Mouse (Mus musculus) stomach, embryonic 14.5 days (tissue): Measurements from ENCODE around the gene Dnajc16. TPM values are rescaled to one million over a fixed set of nuclear protein-coding genes. Genes with fewer than 3 reads are reported as not detected.

ENCODE experiments used
- ATAC-seq: fragments of 200-750 bp; cut with Nextera tagmentation; 2 replicates; pipeline ENCODE4 v1.8.0; 2017; ENCODE audit warnings: low read depth, moderate TSS enrichment; ENCODE audit not compliant: insufficient number of reproducible peaks, insufficient read depth, low FRiP score
- H3K27ac ChIP-seq: fragments of 300-500 bp; sonication (generic); 2 replicates; pipeline ENCODE4 v1.5.1; 2014; ENCODE audit warnings: mild to moderate bottlenecking, low read length, moderate library complexity, mixed read lengths
- H3K27me3 ChIP-seq: fragments of 300-500 bp; sonication (generic); 2 replicates; pipeline ENCODE4 v1.6.1; 2014; ENCODE audit warnings: low read length, control low read depth, mixed read lengths; ENCODE audit not compliant: control insufficient read depth, insufficient read depth
- H3K36me3 ChIP-seq: fragments of 300-500 bp; sonication (generic); 2 replicates; pipeline ENCODE4 v1.6.1; 2014; ENCODE audit warnings: mild to moderate bottlenecking, control low read depth, low read length, moderate library complexity, mixed read lengths; ENCODE audit not compliant: control insufficient read depth, insufficient read depth
- H3K4me1 ChIP-seq: fragments of 300-500 bp; sonication (generic); 2 replicates; pipeline ENCODE4 v1.6.1; 2014; ENCODE audit warnings: low read length, control low read depth, mixed read lengths; ENCODE audit not compliant: control insufficient read depth, insufficient read depth
- H3K4me2 ChIP-seq: fragments of 300-500 bp; sonication (generic); replicated peaks from 2 replicates; pipeline ENCODE4 v1.6.1; 2014; ENCODE audit warnings: low read depth, low read length, control low read depth
- H3K4me3 ChIP-seq: fragments of 300-500 bp; sonication (generic); 2 replicates; pipeline ENCODE4 v1.5.1; 2014; ENCODE audit warnings: low read depth, low read length, control low read depth
- H3K9ac ChIP-seq: fragments of 300-500 bp; sonication (generic); replicated peaks from 2 replicates; pipeline ENCODE4 v1.6.1; 2014; ENCODE audit warnings: low read depth, mild to moderate bottlenecking, control low read depth, low read length, moderate library complexity, mixed read lengths
- H3K9me3 ChIP-seq: fragments of 300-500 bp; sonication (generic); 2 replicates; pipeline ENCODE4 v1.6.1; 2016; ENCODE audit warnings: low read depth, low read length, control low read depth; ENCODE audit not compliant: control insufficient read depth
- WGBS: fragments of 180-500 bp; shearing (Covaris S2); extraction: QIAGEN DNeasy Blood & Tissue Kit; methylation state at CpG from one replicate; pipeline ENCODE4 v1.1.7; 2014; 5-methylcytosine and 5-hydroxymethylcytosine counted together
- polyA plus RNA-seq: library from polyadenylated mRNA; unstranded; fragments of >200 nt; fragmentation: Nextera tagmentation; extraction: Ambion mirVana; gene quantifications from 2 replicates; pipeline ENCODE4 v1.2.1, GENCODE M21; 2014

Gene Dnajc16
- polyA plus RNA-seq, 1 experiment from 2014 or later = 3.7 TPM

DNA sequence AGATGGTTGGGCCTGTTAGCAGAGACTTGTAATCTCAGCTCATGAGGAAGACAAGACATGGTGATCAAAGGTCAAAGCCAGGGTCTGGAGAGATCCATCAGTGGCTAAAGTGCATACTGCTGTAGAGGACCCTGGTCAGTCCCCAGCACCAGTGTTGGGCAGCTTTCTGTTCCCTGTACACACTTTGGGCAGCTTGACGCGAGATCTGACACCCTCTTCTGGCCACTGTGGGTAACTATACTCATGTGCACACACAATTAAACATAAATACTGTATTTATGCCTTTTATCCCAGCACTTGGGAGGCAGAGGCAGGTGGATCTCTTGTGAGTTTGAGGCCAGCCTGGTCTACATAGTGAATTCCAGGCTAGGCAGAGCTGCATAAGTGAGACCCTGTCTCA, 20.2 kb upstream of the Dnajc16 start:
- WGBS = 97% methylated on average over 2 of the region's 2 CpGs
- Histone ChIP-seq H3K4me3 (no peak overlapping the region), H3K9ac (no peak overlapping the region), H3K9me3 (no peaks in the 10 kb centered on the region), H3K27ac (no peak overlapping the region), H3K27me3 (no peaks in the 10 kb centered on the region), H3K36me3 (peaks cover 61% of the 10 kb centered on the region), H3K4me2 (no peak overlapping the region), H3K4me1 (no peaks in the 10 kb centered on the region)
- ATAC-seq = no peak

DNA sequence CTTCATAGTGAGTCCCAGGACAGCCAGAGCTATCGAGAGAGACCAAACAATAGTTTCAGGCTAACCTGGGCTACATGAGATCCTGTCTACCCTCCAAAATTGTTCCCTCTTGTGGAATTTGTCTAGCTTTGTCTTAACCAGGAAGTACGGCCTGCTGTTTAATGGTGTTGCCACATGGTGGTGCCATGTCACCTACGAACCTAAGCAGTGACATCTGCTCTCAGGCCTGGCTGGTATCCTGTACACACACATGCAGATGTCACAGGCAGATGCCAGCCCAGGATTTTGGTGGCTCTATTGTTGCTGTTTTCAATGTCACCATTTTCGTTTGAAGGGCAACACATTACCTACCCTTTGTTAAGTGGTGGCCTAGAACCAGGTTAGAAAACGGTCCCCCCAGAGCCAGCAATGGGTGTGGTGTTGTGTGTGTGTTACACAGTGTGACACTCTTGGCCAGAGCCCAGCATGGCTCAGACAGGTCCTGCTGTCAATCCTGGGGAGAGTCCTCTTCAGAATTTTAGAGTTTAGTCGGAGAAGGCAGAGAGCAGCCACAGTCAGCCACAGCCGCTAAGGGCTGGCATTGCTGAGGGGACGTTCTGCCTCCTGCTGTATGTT, 19.2 kb upstream of the Dnajc16 start:
- H3K9ac ChIP-seq = no peak overlapping the region
- H3K4me1 ChIP-seq = no peaks in the 10 kb centered on the region
- no peak overlapping the region for H3K4me3 ChIP-seq
- H3K27ac ChIP-seq = no peak overlapping the region
- no peaks in the 10 kb centered on the region for H3K27me3 ChIP-seq
- H3K9me3 ChIP-seq = no peaks in the 10 kb centered on the region
- no peak overlapping the region for H3K4me2 ChIP-seq
- 0 out of 2 replicates have a peak, but pooled peaks have one; percentile 17 for ATAC-seq
- WGBS = 80% methylated on average over 8 of the region's 8 CpGs
- peaks cover 72% of the 10 kb centered on the region for H3K36me3 ChIP-seq

GRCm38 (mm10) chr4:141805886-141806285, 15.2 kb upstream of the Dnajc16 start:
- Histone ChIP-seq H3K9ac (no peak overlapping the region), H3K4me3 (no peak overlapping the region), H3K9me3 (no peaks in the 10 kb centered on the region), H3K27me3 (no peaks in the 10 kb centered on the region), H3K27ac (no peak overlapping the region), H3K36me3 (peaks cover 46% of the 10 kb centered on the region), H3K4me1 (no peaks in the 10 kb centered on the region), H3K4me2 (no peak overlapping the region)
- ATAC-seq = no peak
- WGBS = 95% methylated on average over 8 of the region's 8 CpGs

- Histone ChIP-seq H3K36me3 (peaks cover 35% of the 10 kb centered on the region), H3K9me3 (no peaks in the 10 kb centered on the region), H3K27me3 (no peaks in the 10 kb centered on the region), H3K27ac (no peak overlapping the region), H3K9ac (no peak overlapping the region), H3K4me1 (no peaks in the 10 kb centered on the region), H3K4me2 (no peak overlapping the region), H3K4me3 (no peak overlapping the region)
- WGBS = 90% methylated on average over 4 of the region's 4 CpGs
- ATAC-seq = no peak
These were observed 13.4 kb upstream of the Dnajc16 start for GRCm38 (mm10) chr4:141804105-141804504.

GRCm38 (mm10) chr4:141797545-141797944, 6.8 kb upstream of the Dnajc16 start:
- Histone ChIP-seq H3K9ac (no peak overlapping the region), H3K4me3 (no peak overlapping the region), H3K36me3 (peaks cover 4% of the 10 kb centered on the region; the same call in 1 of the 2 replicates), H3K4me2 (no peak overlapping the region), H3K9me3 (no peaks in the 10 kb centered on the region), H3K27ac (no peak overlapping the region), H3K4me1 (no peaks in the 10 kb centered on the region; the same call in 1 of the 2 replicates), H3K27me3 (no peaks in the 10 kb centered on the region)
- no peak for ATAC-seq
- 91% methylated on average over 5 of the region's 5 CpGs for WGBS

DNA sequence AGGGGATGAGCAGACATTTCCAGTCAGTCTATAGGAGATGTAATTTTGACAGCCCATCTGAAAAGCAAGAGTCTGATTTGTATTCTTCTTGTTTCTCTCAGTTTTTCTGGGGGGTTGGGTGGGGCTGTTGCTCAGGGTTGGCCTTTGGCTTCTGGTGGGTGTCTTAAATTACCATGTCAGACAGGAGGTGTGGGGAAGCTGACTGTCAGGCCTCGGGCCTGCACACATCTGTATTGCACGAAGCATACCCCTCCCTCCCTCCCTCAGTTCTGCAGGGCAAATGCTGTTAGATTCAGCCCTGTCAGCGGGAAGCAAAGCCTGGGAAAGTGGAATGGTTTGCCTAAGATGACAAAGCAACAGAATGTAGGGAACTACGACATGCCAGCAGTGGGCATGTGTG, 6.2 kb upstream of the Dnajc16 start:
- Histone ChIP-seq H3K4me3 (no peak overlapping the region), H3K9ac (no peak overlapping the region), H3K4me2 (no peak overlapping the region), H3K4me1 (no peaks in the 10 kb centered on the region; the same call in 1 of the 2 replicates), H3K27me3 (no peaks in the 10 kb centered on the region), H3K27ac (no peak overlapping the region), H3K9me3 (no peaks in the 10 kb centered on the region), H3K36me3 (peaks cover 4% of the 10 kb centered on the region; the same call in 1 of the 2 replicates)
- whole genome bisulfite sequencing = 85% methylated on average over 4 of the region's 4 CpGs
- no peak for ATAC-seq

DNA sequence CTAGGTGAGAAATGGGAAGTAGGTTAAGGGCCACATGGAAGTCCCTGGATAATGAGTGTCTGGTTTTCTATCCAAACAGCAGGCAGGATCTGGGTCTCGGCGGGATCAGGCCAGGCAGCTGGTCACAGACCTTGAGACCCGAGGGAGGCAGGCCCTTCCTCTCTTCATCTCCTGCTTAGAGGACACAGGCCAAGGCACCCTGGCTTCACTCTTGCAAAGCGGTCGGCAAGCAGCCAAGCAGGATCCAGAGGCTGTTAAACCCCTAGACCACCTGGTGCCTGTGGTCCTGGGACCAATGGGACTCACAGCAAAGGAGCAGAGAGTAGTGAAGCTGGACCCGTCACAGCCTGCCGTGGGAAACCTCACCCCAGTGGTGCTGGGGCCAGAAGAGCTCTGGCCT, 5.6 kb upstream of the Dnajc16 start:
- H3K9ac ChIP-seq = no peak overlapping the region
- no peak overlapping the region for H3K4me3 ChIP-seq
- no peak overlapping the region for H3K27ac ChIP-seq
- ATAC-seq = no peak
- H3K36me3 ChIP-seq = peaks cover 4% of the 10 kb centered on the region; the same call in 1 of the 2 replicates
- H3K9me3 ChIP-seq = no peaks in the 10 kb centered on the region
- no peaks in the 10 kb centered on the region; the same call in 1 of the 2 replicates for H3K4me1 ChIP-seq
- WGBS = 79% methylated on average over 7 of the region's 7 CpGs
- no peaks in the 10 kb centered on the region for H3K27me3 ChIP-seq
- no peak overlapping the region for H3K4me2 ChIP-seq

- H3K9me3 ChIP-seq = no peaks in the 10 kb centered on the region
- 11% methylated on average over 5 of the region's 5 CpGs for WGBS
- H3K27me3 ChIP-seq = no peaks in the 10 kb centered on the region
- peak overlapping the region; percentile 63 for H3K4me3 ChIP-seq
- peaks cover 5% of the 10 kb centered on the region; the same call in 1 of the 2 replicates for H3K4me1 ChIP-seq
- H3K9ac ChIP-seq = peak overlapping the region; percentile 42
- H3K36me3 ChIP-seq = peaks cover 4% of the 10 kb centered on the region; the same call in 1 of the 2 replicates
- peak overlapping the region; percentile 58 for H3K4me2 ChIP-seq
- ATAC-seq = no peak
- peak overlapping the region; percentile 94 for H3K27ac ChIP-seq
These were observed 3.4 kb upstream of the Dnajc16 start for GRCm38 (mm10) chr4:141794152-141794535.
